Mouse (Mus musculus) neural tube, embryonic 13.5 days (tissue): ENCODE results near the gene Rab26. TPM values are rescaled to one million over a fixed set of nuclear protein-coding genes. Genes with fewer than 3 reads are reported as not detected.
A peak's percentile ranks its signal among the peaks of the same experiment; 100 is the strongest.

Source experiments
- ATAC-seq: fragments of 200-750 bp; cut with Nextera tagmentation; 2 replicates; pipeline ENCODE4 v1.8.0; 2017; ENCODE audit warnings: low read depth, mild to moderate bottlenecking, moderate TSS enrichment, moderate library complexity
- H3K27ac ChIP-seq: fragments of 300-500 bp; sonication (generic); replicated peaks from 2 replicates; pipeline ENCODE4 v1.5.1; 2015; ENCODE audit warnings: moderate library complexity, mild to moderate bottlenecking, inconsistent platforms
- H3K27me3 ChIP-seq: fragments of 300-500 bp; sonication (generic); 2 replicates; pipeline ENCODE4 v1.6.1; 2015; ENCODE audit warnings: mild to moderate bottlenecking, inconsistent platforms
- H3K36me3 ChIP-seq: fragments of 300-500 bp; sonication (generic); 2 replicates; pipeline ENCODE4 v1.6.1; 2015; ENCODE audit warnings: mild to moderate bottlenecking, inconsistent platforms
- H3K4me1 ChIP-seq: fragments of 300-500 bp; sonication (generic); replicated peaks from 2 replicates; pipeline ENCODE4 v1.6.1; 2015; ENCODE audit warnings: inconsistent platforms
- H3K4me2 ChIP-seq: fragments of 300-500 bp; sonication (generic); 2 replicates; pipeline ENCODE4 v1.6.1; 2015; ENCODE audit warnings: inconsistent platforms, mild to moderate bottlenecking, moderate library complexity
- H3K4me3 ChIP-seq: fragments of 300-500 bp; sonication (generic); 2 replicates; pipeline ENCODE4 v1.5.1; 2015; ENCODE audit warnings: mild to moderate bottlenecking, inconsistent platforms
- H3K9ac ChIP-seq: fragments of 300-500 bp; sonication (generic); 2 replicates; pipeline ENCODE4 v1.6.1; 2015; ENCODE audit warnings: moderate library complexity, mild to moderate bottlenecking, inconsistent platforms
- H3K9me3 ChIP-seq: fragments of 300-500 bp; sonication (generic); 2 replicates; pipeline ENCODE4 v1.6.1; 2016; ENCODE audit warnings: inconsistent platforms
- WGBS: fragments of 180-500 bp; shearing (Covaris S2); methylation state at CpG from one replicate; pipeline ENCODE4 v1.1.7; 2015; 5-methylcytosine and 5-hydroxymethylcytosine counted together
- polyA plus RNA-seq: library from polyadenylated mRNA; unstranded; fragments of >200 nt; fragmentation: Nextera tagmentation; extraction: Ambion mirVana; gene quantifications from 2 replicates; pipeline ENCODE4 v1.2.1, GENCODE M21; 2015

The Rab26 gene
- polyA plus RNA-seq, 1 experiment from 2014 or later: 1.5 TPM

DNA sequence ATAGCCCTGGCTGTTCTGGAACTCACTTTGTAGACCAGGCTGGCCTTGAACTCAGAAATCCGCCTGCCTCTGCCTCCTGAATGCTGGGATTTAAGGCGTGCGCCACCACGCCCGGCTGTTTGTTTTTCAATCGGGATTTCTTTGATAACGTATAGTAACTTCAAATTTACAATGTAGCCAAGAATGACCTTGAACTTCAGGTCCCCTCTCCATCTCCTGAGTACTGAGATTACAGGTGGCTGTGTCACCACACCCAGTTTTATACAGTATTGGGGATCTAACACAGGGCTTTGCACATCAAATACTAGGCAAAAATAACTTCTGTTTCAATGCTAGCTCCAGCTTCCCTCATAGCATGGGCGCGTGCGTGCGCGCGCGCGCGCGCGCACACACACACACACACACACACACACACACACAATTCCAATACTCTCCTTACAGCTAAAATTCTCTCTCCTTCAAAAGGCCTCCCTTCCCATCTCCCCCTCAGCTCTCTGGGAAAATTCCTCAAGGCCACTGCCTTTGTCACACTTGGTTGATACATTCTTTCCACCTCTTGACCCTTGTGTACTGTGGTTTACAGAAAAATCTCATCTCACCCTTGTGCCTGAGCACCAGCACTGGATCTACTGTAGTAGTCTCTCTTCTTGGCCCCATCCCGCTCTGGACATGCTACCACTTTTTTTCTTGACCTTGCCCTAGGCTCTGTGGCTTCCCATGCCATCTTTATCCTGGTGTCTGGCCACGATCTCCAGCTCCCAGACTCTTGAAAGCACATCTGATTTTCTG is 52.8 kb downstream of the Rab26 start:
- Histone ChIP-seq H3K9me3 (no peaks in the 10 kb centered on the region), H3K4me1 (peaks cover 30% of the 10 kb centered on the region), H3K27me3 (no peaks in the 10 kb centered on the region), H3K27ac (no peak overlapping the region), H3K36me3 (peaks cover 13% of the 10 kb centered on the region), H3K4me3 (no peak overlapping the region), H3K4me2 (no peak overlapping the region), H3K9ac (no peak overlapping the region)
- no peak for ATAC-seq
- WGBS: 96% methylated on average over 20 of the region's 20 CpGs

DNA sequence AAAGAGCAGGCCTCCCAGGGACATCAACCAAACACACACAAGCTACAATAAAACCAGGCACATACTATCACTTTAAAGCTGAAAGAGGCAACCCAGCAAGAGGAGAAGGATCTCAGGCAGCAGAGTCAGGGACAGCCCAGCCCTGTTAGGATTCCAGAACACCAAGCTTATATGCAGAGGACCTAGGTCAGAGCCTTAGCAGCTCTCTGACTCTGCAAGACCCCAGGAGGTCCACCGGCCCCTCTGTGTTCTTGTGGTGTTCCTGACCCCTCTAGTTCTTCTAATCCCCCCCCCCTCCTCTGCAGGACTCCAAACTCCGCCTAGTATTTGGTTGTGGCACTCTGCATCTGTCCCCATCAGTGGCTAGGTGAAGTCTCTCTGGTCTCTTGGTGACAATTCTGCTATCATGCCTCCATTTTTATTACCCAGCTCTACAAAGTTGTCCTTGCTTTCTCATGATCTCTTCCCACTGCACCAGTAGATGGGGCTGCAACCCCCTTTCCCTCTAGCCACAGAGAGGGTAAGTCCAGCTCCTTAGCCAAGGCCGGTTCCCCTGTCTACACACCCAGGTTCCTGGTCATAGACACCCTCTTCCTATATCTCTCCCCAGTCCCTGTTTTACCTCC is 53.7 kb downstream of the Rab26 start:
- no peak for ATAC-seq
- Histone ChIP-seq H3K27me3 (no peaks in the 10 kb centered on the region), H3K27ac (no peak overlapping the region), H3K4me1 (peaks cover 24% of the 10 kb centered on the region), H3K4me3 (no peak overlapping the region), H3K36me3 (peaks cover 22% of the 10 kb centered on the region), H3K9me3 (no peaks in the 10 kb centered on the region), H3K9ac (no peak overlapping the region), H3K4me2 (no peak overlapping the region)
- 52% methylated on average over 3 of the region's 3 CpGs for WGBS

DNA sequence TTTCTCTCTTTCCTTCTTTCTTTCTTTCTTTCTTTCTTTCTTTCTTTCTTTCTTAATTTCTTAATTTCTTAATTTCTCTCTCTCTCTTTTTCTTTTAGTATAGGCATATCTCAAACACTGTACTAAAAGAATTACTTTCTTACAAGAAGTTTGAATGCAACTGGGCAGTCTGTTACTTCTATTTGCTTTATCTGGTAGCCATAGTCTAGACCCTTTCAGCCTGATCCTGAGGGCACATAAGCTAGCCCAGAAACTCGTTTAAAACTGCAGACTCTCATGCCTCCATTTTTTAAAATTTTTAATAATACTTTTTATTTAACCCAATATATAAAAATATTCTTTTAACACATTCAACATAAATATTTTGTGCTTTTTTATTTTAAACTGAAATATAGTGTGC is 54.6 kb downstream of the Rab26 start:
- Histone ChIP-seq H3K4me2 (peak overlapping the region; percentile 64), H3K9ac (no peak overlapping the region), H3K36me3 (peaks cover 31% of the 10 kb centered on the region), H3K4me3 (peak overlapping the region; percentile 71), H3K9me3 (no peaks in the 10 kb centered on the region), H3K4me1 (peaks cover 29% of the 10 kb centered on the region), H3K27ac (no peak overlapping the region), H3K27me3 (no peaks in the 10 kb centered on the region)
- 25% methylated on average over 1 of the region's 1 CpGs for WGBS
- ATAC-seq: no peak

DNA sequence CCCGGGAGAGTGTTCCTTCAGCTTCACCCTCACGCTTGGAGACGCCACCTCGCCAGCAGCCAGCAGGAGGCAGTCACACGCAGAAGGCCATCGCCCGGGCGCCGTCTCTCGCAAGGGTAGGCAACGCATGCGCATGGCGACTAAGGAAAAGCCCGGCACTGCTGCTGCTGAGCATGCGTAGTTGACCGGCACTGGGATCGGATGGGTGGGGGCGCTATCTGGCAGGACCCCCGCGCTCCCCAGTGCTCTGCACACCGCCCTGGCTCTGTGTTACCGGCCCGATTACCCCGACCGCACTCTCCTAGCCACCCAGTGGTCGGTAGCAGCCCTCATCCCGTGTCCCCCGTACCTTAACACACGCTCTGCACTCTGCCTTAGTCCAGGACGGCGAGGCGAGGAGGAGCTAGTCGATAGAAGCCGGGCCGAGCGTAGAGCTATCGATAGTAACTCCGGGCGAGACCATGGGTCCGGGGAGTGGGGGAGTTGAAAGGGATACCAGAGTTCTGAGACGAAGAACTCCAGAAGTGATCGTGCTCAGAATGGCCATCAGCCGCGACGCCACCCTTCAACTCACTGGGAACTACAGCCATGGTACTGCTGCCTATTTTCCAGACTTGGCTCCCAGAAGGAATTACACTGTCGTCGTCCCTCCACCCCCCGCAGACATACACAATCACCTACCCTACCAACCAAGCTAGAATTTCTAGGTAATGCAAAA is 55.2 kb downstream of the Rab26 start, which contains the start of gene Mlst8:
Gene Mlst8, minus strand, starts transcription at position 416 of the 718 bp plus-strand sequence.
- Histone ChIP-seq H3K27ac (peak within 1 kb of the TSS; percentile 98), H3K36me3 (peaks cover 37% of the 10 kb centered on the region), H3K4me1 (peaks cover 35% of the 10 kb centered on the region), H3K4me3 (peak within 1 kb of the TSS; percentile 71), H3K27me3 (no peaks in the 10 kb centered on the region), H3K4me2 (peak within 1 kb of the TSS; percentile 64), H3K9me3 (no peaks in the 10 kb centered on the region), H3K9ac (peak within 1 kb of the TSS; percentile 83)
- peak; percentile 90 for ATAC-seq
- under 1% methylated on average over 48 of the region's 48 CpGs for WGBS

DNA sequence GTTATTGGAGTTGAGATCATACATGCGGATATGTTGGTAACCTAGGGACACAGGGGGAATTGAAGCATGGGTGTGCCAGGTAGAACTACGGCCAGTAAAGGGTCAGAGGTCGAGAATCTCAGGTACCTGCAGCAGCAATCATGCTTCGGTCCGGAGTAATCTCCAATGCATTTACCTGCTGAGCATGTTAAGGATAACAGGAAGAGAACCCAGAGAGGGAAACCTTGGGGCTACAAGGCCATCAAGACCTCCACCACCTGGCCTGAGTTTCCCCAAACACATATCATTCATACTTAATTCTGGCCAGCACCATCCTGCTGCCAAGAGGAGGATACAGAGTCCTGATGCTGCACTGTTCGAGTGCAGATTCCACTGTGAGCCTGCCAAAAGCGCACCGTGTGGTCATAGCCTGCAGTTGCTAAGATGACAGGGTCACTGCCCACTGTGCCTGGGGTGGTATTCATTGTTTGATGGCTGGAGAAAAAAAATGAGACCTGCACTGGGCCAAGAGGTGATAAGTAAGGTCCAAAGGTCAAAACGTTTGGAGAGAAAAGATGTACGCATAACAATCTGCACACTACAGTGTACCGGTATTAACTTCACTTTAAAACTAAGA is 55.9 kb downstream of the Rab26 start:
- Histone ChIP-seq H3K27me3 (no peaks in the 10 kb centered on the region), H3K4me1 (peaks cover 42% of the 10 kb centered on the region), H3K36me3 (peaks cover 43% of the 10 kb centered on the region), H3K27ac (peak overlapping the region; percentile 98; the same call in 1 of the 2 replicates), H3K4me2 (peak overlapping the region; percentile 64), H3K9ac (peak overlapping the region; percentile 83), H3K9me3 (no peaks in the 10 kb centered on the region), H3K4me3 (peak overlapping the region; percentile 71)
- peak; percentile 23; the same call in 1 of the 2 replicates for ATAC-seq
- WGBS: 55% methylated on average over 11 of the region's 11 CpGs

Other genes with a start within 250 kb of the Rab26 start
- gene Abca17, start 183.1 kb downstream of the Rab26 start, polyA plus RNA-seq: 0.31 and 0.44 TPM in 2 replicates
- gene Abca3, start 182.3 kb downstream of the Rab26 start, polyA plus RNA-seq: 23.9 and 24.7 TPM in 2 replicates
- 307 and 315 TPM in 2 replicates for gene Rnps1, start 119.6 kb downstream of the Rab26 start, polyA plus RNA-seq
- gene Eci1, start 107.6 kb downstream of the Rab26 start, polyA plus RNA-seq: 57.6 and 61.2 TPM in 2 replicates
- gene Dnase1l2, start 91.1 kb downstream of the Rab26 start, polyA plus RNA-seq: 5.5 and 6.5 TPM in 2 replicates
- 39.7 and 41.6 TPM in 2 replicates for gene E4f1, start 63.9 kb downstream of the Rab26 start, polyA plus RNA-seq
- gene Pgp, start 63.8 kb downstream of the Rab26 start, polyA plus RNA-seq: 54.9 and 57.4 TPM in 2 replicates
- not detected in 2 replicates for gene Bricd5, start 60.3 kb downstream of the Rab26 start, polyA plus RNA-seq
- 35.7 and 36.2 TPM in 2 replicates for gene Mlst8, start 55.1 kb downstream of the Rab26 start, polyA plus RNA-seq
- gene Caskin1, start 45.6 kb downstream of the Rab26 start, polyA plus RNA-seq: 35.0 and 35.3 TPM in 2 replicates
- gene Traf7, start 6.3 kb downstream of the Rab26 start, polyA plus RNA-seq: 70.1 and 82.9 TPM in 2 replicates
- gene Pkd1, start 15.6 kb upstream of the Rab26 start, polyA plus RNA-seq: 20.1 and 22.9 TPM in 2 replicates
- gene Tsc2, start 98.4 kb upstream of the Rab26 start, polyA plus RNA-seq: 62.5 and 73.0 TPM in 2 replicates
- 7.4 and 9.7 TPM in 2 replicates for gene Nthl1, start 98.5 kb upstream of the Rab26 start, polyA plus RNA-seq
- gene Slc9a3r2, start 116.1 kb upstream of the Rab26 start, polyA plus RNA-seq: 35.4 and 42.6 TPM in 2 replicates
- gene Npw, start 124.2 kb upstream of the Rab26 start, polyA plus RNA-seq: not detected in 2 replicates
- 20.9 and 22.2 TPM in 2 replicates for gene Zfp598, start 135.5 kb upstream of the Rab26 start, polyA plus RNA-seq
- gene Syngr3, start 155.7 kb upstream of the Rab26 start, polyA plus RNA-seq: 94.2 and 114 TPM in 2 replicates
- gene Gfer, start 161.9 kb upstream of the Rab26 start, polyA plus RNA-seq: 34.3 and 39.6 TPM in 2 replicates
- gene Noxo1, start 162.0 kb upstream of the Rab26 start, polyA plus RNA-seq: 1.1 and 1.5 TPM in 2 replicates
- gene Tbl3, start 173.4 kb upstream of the Rab26 start, polyA plus RNA-seq: 58.4 and 64.0 TPM in 2 replicates
- 0.18 TPM in 1 of 2 replicates, not detected in the other for gene Rnf151, start 183.9 kb upstream of the Rab26 start, polyA plus RNA-seq
- 759 and 773 TPM in 2 replicates for gene Rps2, start 183.9 kb upstream of the Rab26 start, polyA plus RNA-seq
- gene Ndufb10, start 190.3 kb upstream of the Rab26 start, polyA plus RNA-seq: 261 and 273 TPM in 2 replicates
- not detected in 2 replicates for gene Rpl3l, start 193.6 kb upstream of the Rab26 start, polyA plus RNA-seq
- gene Msrb1, start 202.4 kb upstream of the Rab26 start, polyA plus RNA-seq: 26.5 and 29.4 TPM in 2 replicates
- 0.39 and 0.59 TPM in 2 replicates for gene Hs3st6, start 218.8 kb upstream of the Rab26 start, polyA plus RNA-seq